Mouse (Mus musculus) C2C12 (cell line): ENCODE measurements at regions not wholly inside any gene's neighbourhood (a gene's known extent, or its start where the extent isn't known, plus 50 kb on each side); places are given as distances from the start of the nearest gene placed in this dataset.

Source experiments
- H3K27me3 ChIP-seq: one replicate; pipeline ENCODE4 v1.6.1; 2011; ENCODE audit not compliant: control insufficient read depth, insufficient read depth, insufficient read length
- H3K36me3 ChIP-seq: one replicate; pipeline ENCODE4 v1.6.1; 2011; ENCODE audit not compliant: control insufficient read depth, insufficient read depth
- H3K4me3 ChIP-seq: one replicate; pipeline ENCODE4 v1.5.1; 2011; ENCODE audit warnings: mild to moderate bottlenecking, control low read depth; ENCODE audit not compliant: poor library complexity, insufficient read depth, severe bottlenecking
- H3K79me2 ChIP-seq: one replicate; pipeline ENCODE4 v1.6.1; 2011; ENCODE audit not compliant: control insufficient read depth, insufficient read depth
- H3K79me3 ChIP-seq: one replicate; pipeline ENCODE4 v1.6.1; 2011; ENCODE audit warnings: low read depth, control low read depth
- H3ac ChIP-seq: one replicate; pipeline ENCODE3; 2011; ENCODE audit warnings: low read depth; ENCODE audit not compliant: control insufficient read depth, insufficient read length
- CEBPB ChIP-seq: IDR thresholded peaks from one replicate; pipeline ENCODE4 v1.6.1; 2011; ENCODE audit warnings: low read depth, mild to moderate bottlenecking, control low read depth, moderate library complexity
- CTCF ChIP-seq: IDR thresholded peaks from one replicate; pipeline ENCODE4 v1.5.1; 2011; ENCODE audit not compliant: control insufficient read depth, insufficient read depth, insufficient read length
- FOSL1 ChIP-seq: IDR thresholded peaks from one replicate; pipeline ENCODE4 v1.8.0; 2011; ENCODE audit warnings: mild to moderate bottlenecking, low read length; ENCODE audit not compliant: poor library complexity, insufficient read depth, severe bottlenecking
- MAX ChIP-seq: IDR thresholded peaks from one replicate; pipeline ENCODE4 v1.6.1; 2011; ENCODE audit warnings: mild to moderate bottlenecking, control low read depth
- MYOD1 ChIP-seq: IDR thresholded peaks from one replicate; pipeline ENCODE4 v1.6.1; 2011; ENCODE audit warnings: low read depth; ENCODE audit not compliant: control insufficient read depth, insufficient read length
- MYOG ChIP-seq: IDR thresholded peaks from one replicate; pipeline ENCODE4 v1.6.1; 2011; ENCODE audit not compliant: control insufficient read depth, insufficient read length; ENCODE audit errors: extremely low read depth
- USF1 ChIP-seq: IDR thresholded peaks from one replicate; pipeline ENCODE4 v1.6.1; 2011; ENCODE audit warnings: low read depth, mild to moderate bottlenecking, control low read depth, moderate library complexity

- Histone ChIP-seq H3ac (no peak overlapping the region), H3K4me3 (no peak overlapping the region), H3K27me3 (no peaks in the 10 kb centered on the region), H3K79me2 (no peaks in the 10 kb centered on the region), H3K79me3 (no peaks in the 10 kb centered on the region), H3K36me3 (no peaks in the 10 kb centered on the region)
- TF ChIP-seq FOSL1 (no peak), MAX (no peak), MYOG (no peak), CTCF (no peak), USF1 (no peak), MYOD1 (no peak)
These were observed 287.7 kb downstream of the Prdm2 start for GRCm38 (mm10) chr4:142925111-142925510.

GRCm38 (mm10) chr4:142909355-142909947 lies 303.3 kb downstream of the Prdm2 start:
- no peaks in the 10 kb centered on the region for H3K27me3 ChIP-seq
- H3K4me3 ChIP-seq, result no peak overlapping the region
- TF ChIP-seq CEBPB, result no peak

GRCm38 (mm10) chr4:142908782-142909181 lies 304.0 kb downstream of the Prdm2 start:
- no peak overlapping the region for H3ac ChIP-seq
- no peak for TF ChIP-seq CEBPB
- no peak for TF ChIP-seq MAX
- TF ChIP-seq CTCF, result no peak
- no peak overlapping the region for H3K4me3 ChIP-seq
- H3K27me3 ChIP-seq, result no peaks in the 10 kb centered on the region
- no peaks in the 10 kb centered on the region for H3K79me2 ChIP-seq
- H3K79me3 ChIP-seq, result no peaks in the 10 kb centered on the region
- no peaks in the 10 kb centered on the region for H3K36me3 ChIP-seq

More at GRCm38 (mm10) chr4:142909355-142909947, 303.3 kb downstream of the Prdm2 start:
- Histone ChIP-seq H3K79me3 (no peaks in the 10 kb centered on the region), H3K36me3 (no peaks in the 10 kb centered on the region), H3ac (no peak overlapping the region), H3K79me2 (no peaks in the 10 kb centered on the region)

- no peaks in the 10 kb centered on the region for H3K27me3 ChIP-seq
- H3K79me3 ChIP-seq, result no peaks in the 10 kb centered on the region
- no peaks in the 10 kb centered on the region for H3K36me3 ChIP-seq
- H3K79me2 ChIP-seq, result no peaks in the 10 kb centered on the region
- no peak overlapping the region for H3K4me3 ChIP-seq
- no peak overlapping the region for H3ac ChIP-seq
- no peak for TF ChIP-seq MYOD1
- TF ChIP-seq MAX, result no peak
- no peak for TF ChIP-seq CEBPB
- no peak for TF ChIP-seq CTCF
- no peak for TF ChIP-seq FOSL1
- no peak for TF ChIP-seq USF1
- TF ChIP-seq MYOG, result no peak
These were observed 309.3 kb downstream of the Prdm2 start for GRCm38 (mm10) chr4:142903356-142904032.

GRCm38 (mm10) chr4:142900792-142901191 lies 312.0 kb downstream of the Prdm2 start:
- TF ChIP-seq CEBPB (no peak), USF1 (no peak), MYOG (no peak), MAX (no peak), FOSL1 (no peak), MYOD1 (no peak), CTCF (no peak)
- H3K79me2 ChIP-seq, result no peaks in the 10 kb centered on the region
- H3K4me3 ChIP-seq, result no peak overlapping the region
- H3K27me3 ChIP-seq, result no peaks in the 10 kb centered on the region
- H3ac ChIP-seq, result no peak overlapping the region
- no peaks in the 10 kb centered on the region for H3K36me3 ChIP-seq
- no peaks in the 10 kb centered on the region for H3K79me3 ChIP-seq

GRCm38 (mm10) chr4:142898994-142899393 lies 313.8 kb downstream of the Prdm2 start:
- no peaks in the 10 kb centered on the region for H3K79me2 ChIP-seq
- H3K79me3 ChIP-seq, result no peaks in the 10 kb centered on the region
- H3K27me3 ChIP-seq, result no peaks in the 10 kb centered on the region
- no peaks in the 10 kb centered on the region for H3K36me3 ChIP-seq
- no peak overlapping the region for H3K4me3 ChIP-seq
- TF ChIP-seq MAX (no peak), USF1 (no peak), CEBPB (no peak), MYOG (no peak), MYOD1 (no peak), FOSL1 (no peak), CTCF (no peak)
- no peak overlapping the region for H3ac ChIP-seq
